Mouse (Mus musculus) erythroblast, embryonic 14.5 days (primary cell): ENCODE data around the gene Gm10309.

Experiments used
- GATA1 ChIP-seq: IDR thresholded peaks from 2 replicates; pipeline ENCODE4 v1.6.1; 2012; ENCODE audit warnings: low read length, inconsistent platforms, mixed read lengths
- TAL1 ChIP-seq: IDR thresholded peaks from 3 replicates; pipeline ENCODE4 v1.6.1; 2012; ENCODE audit warnings: low read length, inconsistent platforms, mixed read lengths

DNA sequence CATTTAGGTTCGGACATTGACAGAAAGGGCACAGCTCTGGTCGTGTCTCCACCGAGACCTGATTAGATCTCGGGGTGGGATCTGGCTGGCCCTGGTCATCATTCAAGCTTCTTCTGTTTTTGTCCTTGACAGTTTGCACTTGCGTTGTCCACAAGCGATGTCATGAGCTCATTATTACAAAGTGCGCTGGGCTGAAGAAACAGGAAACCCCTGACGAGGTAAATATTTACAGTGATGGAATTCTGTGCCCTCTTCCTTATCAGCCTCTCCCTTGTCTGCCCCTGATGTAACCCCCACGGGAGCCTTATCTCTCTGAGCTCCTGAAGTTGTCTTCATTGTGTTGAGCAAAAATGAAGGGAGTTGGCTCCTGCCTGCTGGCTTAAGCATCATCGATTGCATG is 28.4 kb downstream of the Gm10309 start:
- TF ChIP-seq GATA1 = no peak
- TF ChIP-seq TAL1 = no peak
